Mouse (Mus musculus) thymus, postnatal 0 days (tissue): Measurements from ENCODE around the gene Satb1. TPM values are rescaled to one million over a fixed set of nuclear protein-coding genes. Genes with fewer than 3 reads are reported as not detected.
A peak's percentile ranks its signal among the peaks of the same experiment; 100 is the strongest.

ENCODE experiments used
- DNase-seq: peaks from one replicate; pipeline ENCODE4 v3.0.0-alpha.2; 2015; ENCODE audit warnings: low spot score
- polyA plus RNA-seq: library from polyadenylated mRNA; unstranded; fragments of >200 nt; fragmentation: Nextera tagmentation; extraction: Ambion mirVana; gene quantifications from 2 replicates; pipeline ENCODE4 v1.2.1, GENCODE M21; 2015

Satb1 gene
- polyA plus RNA-seq: 728 and 901 TPM in 2 replicates

DNA sequence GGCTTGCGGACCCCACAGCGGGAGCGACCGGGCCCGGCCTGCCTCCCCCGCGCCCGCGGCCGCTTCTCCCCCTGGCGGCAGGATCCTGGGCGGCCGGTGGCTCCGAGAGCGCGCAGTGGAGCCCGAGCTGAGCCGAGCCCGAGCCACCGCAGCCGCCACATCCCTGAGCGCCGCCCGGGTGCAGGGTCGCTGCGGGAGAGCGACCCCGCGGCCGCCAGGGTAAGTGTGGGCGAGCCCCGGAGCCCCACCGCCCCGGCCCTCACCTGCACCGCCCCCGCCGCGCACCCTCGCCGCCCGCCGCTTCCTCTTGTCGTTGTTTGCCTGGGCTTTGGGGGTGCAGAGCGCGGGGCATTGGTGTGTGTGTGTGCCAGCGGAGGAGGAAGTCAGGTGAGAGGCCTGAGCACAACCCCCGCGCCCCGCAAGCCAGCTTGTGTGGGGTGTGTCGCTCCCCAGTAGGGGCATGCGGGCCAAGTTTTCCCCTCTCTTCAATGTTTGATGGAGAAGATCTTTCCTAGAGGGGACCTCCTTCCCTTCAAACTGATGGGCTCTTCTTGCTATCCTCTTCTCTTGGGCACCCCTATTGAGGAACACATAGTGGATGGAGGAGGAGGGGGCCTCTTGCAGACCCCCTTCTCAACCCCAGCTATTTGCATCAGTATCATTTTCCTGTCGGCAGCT lies at the start of gene Satb1:
TSS of gene Satb1 (minus strand) at position 391 of the 678 bp plus-strand sequence.
- DNase-seq: peak; percentile 91

DNA sequence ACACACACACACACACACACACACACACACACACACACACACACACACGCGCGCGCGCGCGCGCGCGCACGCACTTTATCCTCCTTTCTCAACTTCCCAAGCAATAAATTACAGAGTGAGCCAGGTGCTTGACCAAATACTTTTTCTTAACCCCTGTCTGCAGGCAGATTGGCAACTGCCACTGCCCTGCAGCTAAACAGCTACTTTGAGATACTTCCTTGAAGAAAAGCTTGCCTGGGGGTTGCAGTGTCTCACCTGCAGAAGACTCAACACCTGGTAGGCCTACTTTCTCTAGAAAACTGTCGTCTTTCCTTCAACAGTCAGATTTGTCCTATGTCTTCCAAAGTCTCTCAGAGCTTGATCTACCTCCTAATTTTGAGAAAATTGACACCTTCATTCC lies 49.5 kb upstream of the Satb1 start:
- peak; percentile 79 for DNase-seq

GRCm38 (mm10) chr17:51880895-51881622 lies 48.0 kb upstream of the Satb1 start:
- no peak for DNase-seq

GRCm38 (mm10) chr17:51880221-51880620 lies 47.1 kb upstream of the Satb1 start:
- DNase-seq: peak; percentile 61

DNA sequence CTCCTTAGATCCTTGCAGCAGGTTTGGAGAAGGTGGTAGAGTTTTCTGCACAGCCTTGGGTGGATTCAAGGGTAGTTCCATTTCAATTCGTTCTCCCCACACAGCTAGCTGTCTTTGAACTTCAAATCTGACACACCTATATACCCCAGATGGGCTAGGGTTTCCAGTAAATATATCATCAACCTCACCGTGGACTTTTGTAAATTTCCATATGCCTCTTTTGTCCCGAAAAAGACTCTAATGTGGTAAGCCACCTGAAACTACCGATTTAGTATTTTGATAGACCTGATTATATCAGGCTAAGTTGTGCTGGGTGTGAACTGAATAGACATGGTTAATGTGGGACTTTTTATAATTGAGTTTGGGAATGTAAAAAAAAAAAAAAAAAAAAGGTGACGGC lies 46.6 kb upstream of the Satb1 start:
- peak; percentile 51 for DNase-seq

DNA sequence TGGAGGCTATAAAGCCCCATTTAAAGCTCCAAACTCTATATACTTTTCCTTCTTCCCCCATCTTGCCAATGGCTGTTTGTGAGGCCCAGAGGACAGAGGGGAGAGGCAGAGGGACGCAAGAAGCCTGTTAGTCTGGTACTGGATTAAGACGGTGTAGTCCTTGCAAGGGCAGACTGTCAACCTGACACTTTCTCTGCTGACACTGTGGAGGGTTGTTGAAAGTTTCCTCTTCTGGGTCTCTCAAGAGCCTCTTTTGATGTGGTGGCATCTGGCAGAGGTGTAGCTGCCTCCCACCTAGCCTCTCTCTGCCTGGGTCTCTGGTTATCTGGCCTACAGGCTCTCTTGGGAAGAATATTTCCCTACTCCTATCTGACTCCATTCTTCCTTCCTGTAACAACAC lies 46.1 kb upstream of the Satb1 start:
- peak; percentile 87 for DNase-seq

DNA sequence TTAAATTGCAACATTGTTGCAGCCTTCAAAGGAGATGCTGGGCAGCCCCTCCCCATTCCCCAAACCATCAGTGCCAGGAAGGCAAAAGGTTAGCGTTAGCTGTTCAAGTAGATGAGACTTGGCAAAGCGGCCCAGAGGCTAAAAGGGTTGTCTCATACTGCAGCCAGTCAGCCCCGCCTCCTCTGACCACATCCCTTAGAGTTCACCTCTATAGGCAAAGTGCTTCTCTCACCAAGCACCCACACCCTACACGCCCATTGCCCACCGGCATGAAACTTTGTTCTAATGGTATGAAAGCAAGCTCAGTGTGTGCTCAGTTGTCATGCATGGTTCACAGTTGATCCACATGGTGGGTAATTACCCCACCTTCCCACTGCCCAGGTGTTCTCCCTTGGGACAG lies 43.4 kb upstream of the Satb1 start:
- DNase-seq: peak; percentile 55

DNA sequence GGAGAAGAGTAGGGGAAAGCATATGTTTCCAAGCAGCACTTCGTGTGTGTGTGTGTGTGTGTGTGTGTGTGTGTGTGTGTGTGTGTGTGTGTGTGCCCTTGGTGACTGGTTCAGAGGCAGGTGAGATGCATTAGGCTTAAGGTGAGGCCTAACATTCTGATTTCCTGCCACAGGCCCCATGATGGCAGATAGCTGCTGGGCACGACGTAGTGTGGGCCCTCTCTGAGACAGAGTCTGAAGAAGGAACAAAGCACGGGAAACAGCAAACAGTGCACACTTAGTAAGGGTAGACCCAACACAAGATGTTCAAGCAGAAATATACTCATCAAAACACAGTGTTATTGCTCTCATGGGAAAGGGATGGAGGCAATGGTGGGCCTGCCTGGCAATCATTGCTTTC lies 24.5 kb upstream of the Satb1 start:
- no peak for DNase-seq

DNA sequence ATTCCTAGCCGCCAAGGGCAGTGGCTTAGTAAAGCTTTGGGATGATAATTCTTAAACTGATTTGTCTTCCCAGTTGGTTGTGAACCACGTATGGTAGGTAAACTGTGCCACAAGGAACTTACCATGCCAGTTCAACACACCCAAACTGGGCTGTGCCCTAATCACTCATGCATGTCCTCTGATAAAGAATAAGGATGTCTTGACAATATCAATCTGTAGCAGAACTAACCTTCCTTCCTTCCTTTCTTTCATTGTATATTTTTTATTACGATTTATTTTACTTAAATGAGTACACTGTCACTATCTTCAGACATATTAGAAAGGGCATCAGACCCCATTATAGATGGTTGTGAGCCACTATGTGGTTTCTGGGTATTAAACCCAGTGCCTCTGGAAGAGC lies 23.2 kb upstream of the Satb1 start:
- no peak for DNase-seq

- DNase-seq: no peak
Measured at GRCm38 (mm10) chr17:51855261-51855660, 22.2 kb upstream of the Satb1 start.

- no peak for DNase-seq
Measured at GRCm38 (mm10) chr17:51853952-51854351, 20.9 kb upstream of the Satb1 start.

DNA sequence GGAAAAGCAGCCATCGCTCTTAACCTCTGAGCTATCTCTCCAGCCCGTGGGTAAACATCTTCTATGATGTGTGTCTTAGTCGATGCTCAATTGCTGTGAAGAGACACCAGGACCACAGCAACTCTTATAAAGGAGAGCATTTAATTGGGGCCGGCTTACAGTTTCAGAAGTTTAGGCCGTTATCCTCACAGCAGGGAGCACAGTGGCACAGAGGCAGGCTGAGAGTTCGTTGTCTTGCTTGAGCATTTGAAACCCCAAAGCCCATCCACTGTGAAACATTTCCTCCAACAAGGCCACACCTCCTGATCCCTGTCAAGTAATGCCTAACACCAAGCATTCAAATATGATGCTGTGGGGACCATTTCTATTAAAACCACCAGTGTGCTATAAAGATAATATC lies 7.5 kb upstream of the Satb1 start:
- no peak for DNase-seq

- no peak for DNase-seq
Measured at GRCm38 (mm10) chr17:51839484-51839883, 6.4 kb upstream of the Satb1 start.

DNA sequence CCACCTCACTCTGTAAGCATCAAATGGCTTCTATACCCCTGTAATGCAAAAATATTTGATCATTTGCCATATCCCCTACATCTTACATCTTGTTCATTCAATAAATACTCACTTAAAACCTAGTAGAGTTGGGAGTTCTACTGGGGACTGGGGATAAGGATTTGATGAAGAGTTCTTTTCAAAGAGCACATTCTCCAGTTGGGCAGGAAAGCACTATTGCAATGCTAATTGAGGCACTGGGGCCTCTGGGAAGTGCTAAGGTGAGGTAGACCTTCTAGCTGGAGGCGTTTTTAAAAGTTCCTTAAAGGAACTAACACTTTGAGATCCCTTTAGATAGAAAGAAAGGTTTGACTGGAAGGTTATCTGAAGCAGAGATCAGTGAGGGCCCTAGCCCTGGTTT lies 3.8 kb upstream of the Satb1 start:
- DNase-seq: no peak

GRCm38 (mm10) chr17:51836243-51836642 lies 3.2 kb upstream of the Satb1 start:
- no peak for DNase-seq

DNA sequence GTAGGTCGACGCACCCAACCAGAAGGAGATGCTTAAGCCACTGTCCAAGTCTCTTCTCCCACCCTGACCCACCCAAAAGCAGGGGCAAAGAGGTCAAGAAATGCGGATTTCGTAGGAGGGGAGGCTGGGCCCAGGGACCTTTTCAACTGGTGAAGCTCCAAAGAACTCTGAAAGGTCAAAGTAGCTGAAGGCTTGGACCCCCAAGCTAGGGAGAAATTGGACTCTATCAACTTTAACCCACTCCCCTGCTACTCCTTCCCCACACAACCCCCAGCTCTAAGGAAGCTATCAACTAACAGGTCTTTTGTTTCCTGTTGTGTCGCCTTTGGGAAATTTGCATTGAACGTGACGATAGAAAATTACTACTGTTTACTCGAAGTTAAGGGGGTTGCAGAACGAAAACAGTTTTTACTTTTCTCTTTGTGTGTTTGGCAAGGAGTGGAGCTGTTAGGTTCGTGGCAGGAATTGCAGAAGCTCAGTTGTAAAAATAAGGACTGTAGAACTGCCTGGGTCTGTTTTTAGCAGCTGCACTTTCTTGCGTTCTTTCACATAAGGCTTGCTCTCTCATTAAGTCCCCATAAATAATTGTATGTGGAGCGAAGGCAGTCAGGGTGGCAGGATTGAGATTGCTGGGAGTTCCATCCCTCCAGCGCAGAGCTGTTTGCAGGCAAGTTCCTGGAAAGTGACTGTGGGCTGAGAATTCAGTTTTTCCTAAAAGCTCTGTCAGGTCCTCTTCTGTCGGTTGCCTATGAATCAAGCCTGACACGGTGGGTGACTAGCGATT lies 680 bp upstream of the Satb1 start:
- peak; percentile 56 for DNase-seq

DNA sequence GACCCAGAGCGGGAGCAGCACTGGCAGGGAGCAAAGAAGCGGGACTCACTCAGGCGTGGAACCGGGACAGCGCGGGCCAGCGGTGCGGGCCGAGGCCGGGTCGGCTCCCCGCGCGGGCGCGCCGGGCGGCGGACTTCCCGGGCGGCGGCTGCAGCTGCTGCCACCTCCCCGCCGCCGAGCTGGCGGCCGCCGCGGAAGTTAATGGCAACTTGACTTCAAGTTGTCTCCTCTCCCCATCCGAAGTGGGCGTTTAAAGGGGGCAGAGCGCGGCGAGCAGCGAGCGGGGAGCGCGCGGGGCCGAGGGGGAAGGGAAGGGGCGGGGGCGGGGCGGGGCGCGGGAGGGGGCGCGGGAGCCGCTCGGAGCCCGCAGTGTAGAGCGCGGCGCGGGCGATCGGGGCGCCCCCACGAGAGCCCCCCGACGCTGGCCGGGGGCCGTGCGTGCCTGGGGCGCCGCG lies 642 bp downstream of the Satb1 start:
- DNase-seq: peak; percentile 87

DNA sequence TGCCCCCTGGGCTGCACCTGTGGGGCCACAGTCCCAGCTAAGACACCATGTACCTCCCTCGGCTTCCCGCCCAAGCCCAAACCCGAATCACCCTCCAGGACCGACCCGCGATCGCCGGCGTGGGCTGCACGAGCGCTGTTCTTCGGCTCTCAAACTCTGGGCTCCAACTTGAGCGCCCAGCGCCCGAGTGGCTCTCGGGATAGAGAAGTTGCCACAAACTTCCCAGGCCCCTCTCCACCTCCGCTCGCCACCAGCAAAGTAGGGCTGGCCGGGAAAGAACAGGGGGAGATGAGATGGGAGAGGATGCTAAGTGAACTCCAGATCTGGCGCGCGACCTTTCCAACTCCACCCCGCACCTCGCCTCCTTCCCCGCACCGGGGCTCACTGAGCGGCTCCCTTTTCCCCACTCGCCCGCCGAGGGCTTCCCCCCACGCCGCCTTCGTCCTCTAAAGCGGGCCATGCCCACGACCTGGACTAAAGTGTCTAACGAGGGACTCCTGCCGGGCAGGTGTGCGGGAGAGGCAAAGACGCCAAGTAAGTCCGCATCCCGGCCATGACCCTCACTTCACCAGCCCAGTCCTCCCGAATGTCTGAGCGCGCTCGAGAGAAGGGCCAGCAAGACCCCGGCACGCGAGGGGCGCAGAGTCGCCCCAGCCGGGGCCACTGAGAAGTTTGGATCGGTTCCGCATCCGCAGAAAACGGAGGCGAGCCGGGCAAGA lies 1.2 kb downstream of the Satb1 start:
- DNase-seq: peak; percentile 66

GRCm38 (mm10) chr17:51831121-51831701 lies 1.9 kb downstream of the Satb1 start:
- DNase-seq: peak; percentile 69

DNA sequence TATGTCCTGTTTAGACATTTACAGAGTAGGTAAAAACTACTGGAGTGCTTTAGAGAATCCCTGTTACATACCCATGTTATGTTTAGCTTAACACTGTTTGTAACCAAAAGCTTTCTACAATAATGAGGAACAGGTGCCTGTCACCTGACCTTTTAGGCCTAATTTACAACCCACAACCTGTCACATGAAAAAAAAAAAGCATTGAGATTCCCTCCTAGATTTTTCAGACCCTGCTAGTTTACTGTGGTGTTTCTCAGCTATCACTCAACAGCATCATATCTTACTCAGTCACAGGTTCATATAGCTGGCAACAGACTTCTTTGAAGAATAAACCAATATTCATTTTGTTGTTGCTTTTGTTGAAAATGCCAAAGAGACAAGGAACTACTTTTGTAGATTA lies 3.7 kb downstream of the Satb1 start:
- DNase-seq: peak; percentile 60

GRCm38 (mm10) chr17:51827922-51828410 lies 5.1 kb downstream of the Satb1 start:
- no peak for DNase-seq
